Mouse (Mus musculus) heart, postnatal 36 days (tissue): ENCODE measurements at regions not wholly inside any gene's neighbourhood (a gene's known extent, or its start where the extent isn't known, plus 50 kb on each side); places are given as distances from the start of the nearest gene placed in this dataset.

Source experiments
- DNase-seq, 2 experiments: peaks; one replicate each; pipeline ENCODE4 v3.0.0; 2021 to 2022
- intact Hi-C: fragments of 180-260 bp; cut with DNase I; formaldehyde crosslinking; loops from one replicate; pipeline ENCODE4 v1.15.1; 2025

DNA sequence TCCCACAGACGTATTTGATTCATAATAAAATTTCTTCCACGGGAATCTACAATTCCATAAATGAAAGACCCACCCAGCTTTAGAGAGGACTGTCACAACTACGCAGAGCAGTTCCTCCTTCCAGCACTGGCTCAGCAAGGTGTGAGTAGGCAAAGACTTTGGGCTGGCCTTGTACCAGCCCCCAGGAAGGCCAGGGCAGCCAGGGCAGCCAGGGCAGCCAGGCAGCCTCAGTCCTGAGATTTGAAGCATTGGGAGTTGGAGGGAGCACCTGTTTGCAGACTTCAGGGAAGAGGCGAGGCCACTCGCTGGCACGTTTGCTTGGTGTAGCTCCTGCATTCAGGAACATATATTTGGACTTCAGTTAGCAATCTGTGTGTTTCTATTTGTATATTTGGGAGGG lies 70.0 kb upstream of the Spaca7 start:
- intact Hi-C loops: no loop called here
- DNase-seq: no peak

- intact Hi-C loops: no loop called here
- no peak for DNase-seq
These were observed 69.5 kb upstream of the Spaca7 start for GRCm38 (mm10) chr8:12503344-12503743.

- intact Hi-C loops: no loop called here
- no peak for DNase-seq
These were observed 68.6 kb upstream of the Spaca7 start for GRCm38 (mm10) chr8:12504240-12504639.

- DNase-seq: no peak
- intact Hi-C loops: no loop called here
These were observed 68.1 kb upstream of the Spaca7 start for GRCm38 (mm10) chr8:12504777-12505176.

GRCm38 (mm10) chr8:12510233-12510632 lies 62.6 kb upstream of the Spaca7 start:
- DNase-seq: no peak
- intact Hi-C loops: no loop called here

DNA sequence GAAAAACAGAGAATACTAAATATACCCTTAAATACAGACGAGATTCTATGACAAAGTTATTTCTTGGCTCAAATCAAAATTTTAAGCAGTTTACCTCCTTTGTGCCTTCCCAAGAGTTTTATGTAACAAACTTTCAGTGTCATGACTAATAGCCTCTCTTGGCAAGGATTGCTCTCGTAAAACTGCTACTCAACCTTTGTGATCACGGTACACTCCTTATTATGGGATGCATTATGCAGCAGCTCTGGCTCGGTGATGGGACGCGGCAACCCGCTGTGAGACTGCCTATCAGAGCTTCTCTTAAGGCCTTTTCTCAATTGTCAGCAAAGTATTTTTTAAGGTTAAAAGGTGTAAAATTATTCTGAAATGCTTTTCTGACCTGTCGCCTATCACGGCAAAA lies 59.8 kb upstream of the Spaca7 start:
- no peak for DNase-seq
- intact Hi-C loops: no loop called here

DNA sequence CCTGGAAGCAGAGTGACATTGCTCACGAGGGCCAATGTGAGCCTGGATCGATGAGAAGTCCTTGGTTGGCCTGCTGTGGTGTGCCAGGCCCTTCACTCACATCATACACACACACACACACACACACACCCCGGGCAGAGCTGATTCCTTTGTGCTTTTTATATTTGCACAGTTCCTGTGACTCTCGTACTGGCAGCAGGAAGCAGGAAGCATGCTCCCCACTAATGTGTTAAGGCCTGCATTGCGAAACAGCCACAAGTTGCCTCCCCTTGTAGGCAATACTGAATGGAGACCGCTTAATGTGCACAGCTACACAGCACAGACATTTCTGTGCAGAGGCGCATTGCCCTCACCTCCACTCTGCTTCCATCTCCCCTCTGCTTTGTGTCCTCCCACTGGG lies 58.7 kb upstream of the Spaca7 start:
- intact Hi-C loops: no loop called here
- no peak for DNase-seq

- intact Hi-C loops: no loop called here
These were observed 51.2 kb upstream of the Spaca7 start for GRCm38 (mm10) chr8:12521636-12522035.

More at GRCm38 (mm10) chr8:12521636-12522035, 51.2 kb upstream of the Spaca7 start:
- no peak for DNase-seq
